Mouse (Mus musculus): ENCODE results near the gene Tbc1d22b. TPM values are rescaled to one million over a fixed set of nuclear protein-coding genes. Genes with fewer than 3 reads are reported as not detected.

Tbc1d22b gene
- total and polyA plus RNA-seq, 2 experiments from 2014 or later: 5.3 to 8.0 TPM

DNA sequence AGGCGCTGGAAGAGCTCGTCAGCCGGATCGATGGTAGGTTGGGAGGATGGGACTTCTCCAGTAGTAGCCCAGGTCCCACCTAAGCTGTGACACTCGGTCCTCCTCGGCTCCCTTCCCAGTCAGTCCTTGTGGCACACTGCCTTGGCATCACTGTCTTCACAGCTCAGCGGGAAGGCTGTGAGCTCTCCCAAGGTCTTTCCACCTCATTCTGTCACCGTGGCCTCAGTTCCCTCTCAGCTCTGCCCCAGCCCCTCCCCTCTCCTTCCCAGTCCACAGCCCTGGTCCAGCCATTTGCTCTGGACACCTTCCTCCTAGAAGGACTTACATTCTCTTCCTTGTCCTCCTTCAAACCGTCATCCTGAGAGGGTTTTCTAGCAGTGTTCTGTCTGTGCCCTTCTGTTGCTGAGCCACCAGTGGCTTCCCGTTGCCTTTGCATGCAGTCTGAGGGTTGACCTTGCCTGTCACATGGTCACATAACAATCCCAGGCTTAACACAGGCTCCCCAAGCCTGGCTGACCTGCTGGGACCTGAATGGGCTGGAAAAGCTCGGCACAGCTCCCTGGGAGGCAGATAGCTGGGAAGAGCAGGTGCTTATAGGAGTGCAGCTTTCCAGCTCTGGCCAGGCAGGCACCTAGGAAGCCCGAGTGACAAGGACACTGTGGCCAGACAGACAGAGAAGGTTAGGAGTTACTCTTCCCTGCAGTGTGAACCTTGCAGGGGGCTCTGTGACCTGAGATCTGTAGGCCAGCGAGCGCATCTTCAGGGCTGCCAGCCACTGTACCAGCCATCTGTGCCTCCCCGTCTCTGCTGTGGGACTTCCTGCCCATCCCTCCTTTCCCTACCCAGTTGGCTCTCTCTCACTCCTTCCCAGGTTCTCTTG, 46.5 kb downstream of the Tbc1d22b start:
- DNase-seq (ENCODE audit: low spot score) (no peak), ATAC-seq (ENCODE audit: insufficient read depth, low read depth) (peak; percentile 62; the same call in 1 of the 2 replicates)
- no peak overlapping the region for H3K9ac ChIP-seq (replicated peaks; ENCODE audit: low read depth, low read length)
- peaks cover 6% of the 10 kb centered on the region; the same call in 1 of the 2 replicates for H3K4me1 ChIP-seq (ENCODE audit: control insufficient read depth, insufficient read depth)
- H3K4me3 ChIP-seq (ENCODE audit: low read depth, low read length): no peak overlapping the region
- H3K27ac ChIP-seq (ENCODE audit: low read depth): no peak overlapping the region
- 73% methylated on average over 15 of the region's 15 CpGs for WGBS
- H3K27me3 ChIP-seq (ENCODE audit: control insufficient read depth, insufficient read depth, low read length): no peaks in the 10 kb centered on the region
- H3K36me3 ChIP-seq (replicated peaks; ENCODE audit: control insufficient read depth, insufficient read depth, low read length): peaks cover 44% of the 10 kb centered on the region
- H3K9me3 ChIP-seq (replicated peaks; ENCODE audit: control insufficient read depth, low read length): no peaks in the 10 kb centered on the region
- H3K4me2 ChIP-seq (ENCODE audit: low read depth, low read length): no peak overlapping the region
- no peak for TF ChIP-seq CTCF (IDR thresholded peaks at IDR 0.05; ENCODE audit: low read depth)
- TF ChIP-seq EP300 (IDR thresholded peaks at IDR 0.05; ENCODE audit: low read depth): no peak

DNA sequence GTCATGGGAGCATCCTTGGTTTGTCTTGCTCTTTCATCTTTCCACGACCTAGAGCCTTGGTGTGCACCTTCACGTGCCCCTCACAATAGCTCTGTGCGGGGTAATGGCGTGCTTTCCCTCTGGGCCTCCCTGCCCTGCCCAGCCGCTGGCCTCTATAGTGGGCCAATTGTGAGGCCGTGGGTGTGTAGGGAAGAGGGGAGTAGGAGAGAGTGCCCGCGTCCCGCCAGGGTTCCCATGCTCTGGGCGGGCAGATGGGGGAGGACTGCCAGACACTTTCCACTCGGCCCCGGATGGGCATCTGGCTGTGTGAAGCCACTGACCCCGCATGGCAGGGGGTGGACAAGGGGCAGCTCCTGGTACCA, 47.2 kb downstream of the Tbc1d22b start:
- no peak for ATAC-seq (ENCODE audit: insufficient read depth, low read depth)
- WGBS: 89% methylated on average over 12 of the region's 13 CpGs
- peaks cover 44% of the 10 kb centered on the region for H3K36me3 ChIP-seq (replicated peaks; ENCODE audit: control insufficient read depth, insufficient read depth, low read length)

DNA sequence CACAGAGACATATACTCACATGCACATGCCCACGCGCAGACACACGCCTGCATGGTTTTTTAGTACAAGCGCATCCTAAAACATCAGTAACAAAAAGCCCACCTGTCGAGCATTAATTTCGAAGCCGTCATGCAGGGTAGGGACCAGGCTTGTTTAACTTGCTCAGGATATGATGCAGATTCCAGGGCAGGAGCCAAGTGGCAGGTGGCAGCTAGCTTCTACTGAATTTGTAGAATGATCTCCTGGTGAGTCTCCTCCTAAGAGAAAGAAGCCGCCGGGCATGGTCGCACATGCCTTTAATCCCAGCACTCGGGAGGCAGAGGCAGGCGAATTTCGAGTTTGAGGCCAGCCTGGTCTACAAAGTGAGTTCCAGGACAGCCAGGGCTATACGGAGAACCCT, 49.5 kb downstream of the Tbc1d22b start:
- Histone ChIP-seq H3K4me1 (ENCODE audit: control insufficient read depth, insufficient read depth) (no peaks in the 10 kb centered on the region), H3K27me3 (ENCODE audit: control insufficient read depth, insufficient read depth, low read length) (no peaks in the 10 kb centered on the region), H3K9me3 (replicated peaks; ENCODE audit: control insufficient read depth, low read length) (no peaks in the 10 kb centered on the region), H3K4me3 (ENCODE audit: low read depth, low read length) (no peak overlapping the region), H3K4me2 (ENCODE audit: low read depth, low read length) (no peak overlapping the region), H3K9ac (replicated peaks; ENCODE audit: low read depth, low read length) (no peak overlapping the region), H3K27ac (ENCODE audit: low read depth) (no peak overlapping the region), H3K36me3 (replicated peaks; ENCODE audit: control insufficient read depth, insufficient read depth, low read length) (peaks cover 45% of the 10 kb centered on the region)
- 91% methylated on average over 14 of the region's 14 CpGs for WGBS
- TF ChIP-seq CTCF (IDR thresholded peaks at IDR 0.05; ENCODE audit: low read depth): no peak
- TF ChIP-seq EP300 (IDR thresholded peaks at IDR 0.05; ENCODE audit: low read depth): no peak
- DNase-seq (ENCODE audit: low spot score) (no peak), ATAC-seq (ENCODE audit: insufficient read depth, low read depth) (no peak)

More for the DNA sequence above, 47.2 kb downstream of the Tbc1d22b start:
- peaks cover 6% of the 10 kb centered on the region; the same call in 1 of the 2 replicates for H3K4me1 ChIP-seq (ENCODE audit: control insufficient read depth, insufficient read depth)
- no peaks in the 10 kb centered on the region for H3K27me3 ChIP-seq (ENCODE audit: control insufficient read depth, insufficient read depth, low read length)
- no peak for TF ChIP-seq EP300 (IDR thresholded peaks at IDR 0.05; ENCODE audit: low read depth)
- no peak for TF ChIP-seq CTCF (IDR thresholded peaks at IDR 0.05; ENCODE audit: low read depth)
- no peaks in the 10 kb centered on the region for H3K9me3 ChIP-seq (replicated peaks; ENCODE audit: control insufficient read depth, low read length)
- no peak for DNase-seq (ENCODE audit: low spot score)
- no peak overlapping the region for H3K4me3 ChIP-seq (ENCODE audit: low read depth, low read length)
- H3K27ac ChIP-seq (ENCODE audit: low read depth): no peak overlapping the region
- H3K4me2 ChIP-seq (ENCODE audit: low read depth, low read length): no peak overlapping the region
- no peak overlapping the region for H3K9ac ChIP-seq (replicated peaks; ENCODE audit: low read depth, low read length)

DNA sequence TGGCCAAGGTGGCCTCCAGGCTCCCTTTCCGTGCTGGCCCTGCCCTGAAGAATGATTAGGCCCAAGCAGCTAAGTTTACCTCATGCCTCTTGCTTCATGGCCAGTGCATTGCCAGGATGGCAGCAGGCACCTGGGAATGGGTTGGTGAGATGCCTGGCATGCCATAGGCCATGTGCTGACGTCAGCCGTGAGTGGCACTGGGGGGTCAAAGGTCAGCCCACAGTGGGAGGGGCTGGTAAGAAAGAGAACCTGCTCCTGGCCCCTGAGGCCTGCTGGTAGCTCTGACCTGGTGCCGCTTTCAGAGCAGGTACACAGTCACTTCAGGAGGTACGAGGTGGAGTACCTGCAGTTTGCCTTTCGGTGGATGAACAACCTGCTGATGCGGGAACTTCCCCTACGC, 50.0 kb downstream of the Tbc1d22b start:
- Histone ChIP-seq H3K27me3 (ENCODE audit: control insufficient read depth, insufficient read depth, low read length) (no peaks in the 10 kb centered on the region), H3K4me1 (ENCODE audit: control insufficient read depth, insufficient read depth) (no peaks in the 10 kb centered on the region), H3K4me3 (ENCODE audit: low read depth, low read length) (no peak overlapping the region), H3K36me3 (replicated peaks; ENCODE audit: control insufficient read depth, insufficient read depth, low read length) (peaks cover 43% of the 10 kb centered on the region), H3K9me3 (replicated peaks; ENCODE audit: control insufficient read depth, low read length) (no peaks in the 10 kb centered on the region), H3K27ac (ENCODE audit: low read depth) (no peak overlapping the region), H3K9ac (replicated peaks; ENCODE audit: low read depth, low read length) (no peak overlapping the region), H3K4me2 (ENCODE audit: low read depth, low read length) (no peak overlapping the region)
- ATAC-seq (ENCODE audit: insufficient read depth, low read depth) (no peak), DNase-seq (ENCODE audit: low spot score) (no peak)
- TF ChIP-seq CTCF (IDR thresholded peaks at IDR 0.05; ENCODE audit: low read depth) (no peak), EP300 (IDR thresholded peaks at IDR 0.05; ENCODE audit: low read depth) (no peak)
- WGBS: 85% methylated on average over 8 of the region's 8 CpGs

DNA sequence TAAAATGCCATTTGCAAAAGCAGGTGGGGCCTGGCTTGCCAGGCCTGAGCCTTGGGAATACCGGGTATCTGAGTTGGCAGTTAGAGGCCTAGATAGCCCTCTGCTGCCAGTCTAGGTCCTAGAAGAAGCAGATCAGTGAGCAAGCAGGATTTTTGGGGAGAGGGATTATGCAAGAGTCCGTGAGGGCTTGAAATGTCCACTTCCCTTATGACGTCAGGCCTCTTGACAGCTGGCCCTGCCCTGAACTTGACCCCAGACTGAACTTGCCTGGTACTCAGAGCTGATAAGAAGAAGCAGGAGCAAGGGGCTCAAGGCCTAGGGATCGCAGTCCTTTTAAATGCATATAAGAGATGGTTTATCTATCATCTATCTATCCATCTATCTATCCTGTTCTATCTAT, 51.8 kb downstream of the Tbc1d22b start:
- Histone ChIP-seq H3K9ac (replicated peaks; ENCODE audit: low read depth, low read length) (no peak overlapping the region), H3K27ac (ENCODE audit: low read depth) (no peak overlapping the region), H3K4me1 (ENCODE audit: control insufficient read depth, insufficient read depth) (no peaks in the 10 kb centered on the region), H3K9me3 (replicated peaks; ENCODE audit: control insufficient read depth, low read length) (no peaks in the 10 kb centered on the region), H3K4me3 (ENCODE audit: low read depth, low read length) (no peak overlapping the region), H3K27me3 (ENCODE audit: control insufficient read depth, insufficient read depth, low read length) (no peaks in the 10 kb centered on the region), H3K36me3 (replicated peaks; ENCODE audit: control insufficient read depth, insufficient read depth, low read length) (peaks cover 39% of the 10 kb centered on the region), H3K4me2 (ENCODE audit: low read depth, low read length) (no peak overlapping the region)
- no peak for TF ChIP-seq CTCF (IDR thresholded peaks at IDR 0.05; ENCODE audit: low read depth)
- TF ChIP-seq EP300 (IDR thresholded peaks at IDR 0.05; ENCODE audit: low read depth): no peak
- ATAC-seq (ENCODE audit: insufficient read depth, low read depth) (no peak), DNase-seq (ENCODE audit: low spot score) (no peak)
- 49% methylated on average over 4 of the region's 4 CpGs for WGBS

All from heart, postnatal 0 days (tissue).